Mouse (Mus musculus) C2C12 (cell line): ENCODE data around the gene Lrrc8b.

Source experiments
- CTCF ChIP-seq: IDR thresholded peaks from one replicate; pipeline ENCODE4 v1.5.1; 2011; ENCODE audit not compliant: control insufficient read depth, insufficient read depth, insufficient read length
- MAX ChIP-seq: IDR thresholded peaks from one replicate; pipeline ENCODE4 v1.6.1; 2011; ENCODE audit warnings: mild to moderate bottlenecking, control low read depth

- no peak for TF ChIP-seq CTCF
- no peak for TF ChIP-seq MAX
Observed at GRCm38 (mm10) chr5:105518626-105519095, 103.1 kb downstream of the Lrrc8b start.
